Mouse (Mus musculus) liver, adult 2 months (tissue): ENCODE data around the gene Olfr1410. TPM values are rescaled to one million over a fixed set of nuclear protein-coding genes. Genes with fewer than 3 reads are reported as not detected.

Experiments used
- DNase-seq: peaks from one replicate; pipeline ENCODE4 v3.0.0-alpha.2; 2011; ENCODE audit warnings: low read depth, low spot score; ENCODE audit errors: extremely low read depth
- H3K27ac ChIP-seq: fragments of 200-500 bp; replicated peaks from 2 replicates; pipeline ENCODE4 v1.5.1; 2012; ENCODE audit warnings: low read depth, mild to moderate bottlenecking, control low read depth, inconsistent platforms, low read length; ENCODE audit not compliant: insufficient read depth
- H3K27me3 ChIP-seq: fragments of 200-500 bp; 2 replicates; pipeline ENCODE4 v1.6.1; 2012; ENCODE audit warnings: mild to moderate bottlenecking, moderate library complexity, low read length, inconsistent platforms; ENCODE audit not compliant: control insufficient read depth, insufficient read depth
- H3K36me3 ChIP-seq: fragments of 200-500 bp; 2 replicates; pipeline ENCODE4 v1.6.1; 2012; ENCODE audit warnings: low read length, inconsistent platforms; ENCODE audit not compliant: control insufficient read depth, insufficient read depth
- H3K4me1 ChIP-seq: fragments of 200-500 bp; 2 replicates; pipeline ENCODE4 v1.6.1; 2011; ENCODE audit warnings: low read length; ENCODE audit not compliant: control insufficient read depth, insufficient read depth
- H3K4me3 ChIP-seq: fragments of 200-500 bp; 2 replicates; pipeline ENCODE4 v1.5.1; 2011; ENCODE audit warnings: low read depth, mild to moderate bottlenecking, control low read depth, low read length, moderate library complexity; ENCODE audit not compliant: insufficient read depth
- H3K79me2 ChIP-seq: fragments of 200-500 bp; 2 replicates; pipeline ENCODE4 v1.6.1; 2012; ENCODE audit warnings: inconsistent platforms, mild to moderate bottlenecking, low read length, moderate library complexity; ENCODE audit not compliant: control insufficient read depth, insufficient read depth
- H3K9ac ChIP-seq: fragments of 200-500 bp; 2 replicates; pipeline ENCODE4 v1.6.1; 2012; ENCODE audit warnings: low read depth, mild to moderate bottlenecking, control low read depth, inconsistent platforms, low read length
- CTCF ChIP-seq: fragments of 200-500 bp; IDR thresholded peaks from 2 replicates; pipeline ENCODE4 v1.5.1; 2011; ENCODE audit warnings: low read depth, low read length, control low read depth
- POLR2A ChIP-seq: fragments of 200-500 bp; IDR thresholded peaks from 2 replicates; pipeline ENCODE4 v1.6.1; 2011; ENCODE audit warnings: low read length, control low read depth; ENCODE audit not compliant: insufficient read depth; ENCODE audit errors: extremely low read depth
- WGBS: fragments of 180-500 bp; shearing (Covaris S2); methylation state at CpG from one replicate; pipeline ENCODE4 v1.1.7; 2018; 5-methylcytosine and 5-hydroxymethylcytosine counted together
- polyA plus RNA-seq: library from polyadenylated mRNA; depleted of rRNA; stranded (reverse); fragments of >200 nt; gene quantifications from 2 replicates; pipeline ENCODE4 v1.2.3, GENCODE M21; 2012
- total RNA-seq: library from RNA; depleted of rRNA; stranded (reverse); fragments of >200 nt; gene quantifications from 2 replicates; pipeline ENCODE4 v1.2.3, GENCODE M21; 2014

The Olfr1410 gene
- total and polyA plus RNA-seq, 2 experiments, result not detected

GRCm38 (mm10) chr1:92628227-92628626, 22.6 kb downstream of the Olfr1410 start:
- H3K79me2 ChIP-seq, result no peaks in the 10 kb centered on the region
- H3K4me3 ChIP-seq, result no peak overlapping the region
- WGBS, result 59% methylated on average over 4 of the region's 4 CpGs
- H3K36me3 ChIP-seq, result no peaks in the 10 kb centered on the region
- H3K27ac ChIP-seq, result no peak overlapping the region
- TF ChIP-seq POLR2A (no peak), CTCF (no peak)
- no peak overlapping the region for H3K9ac ChIP-seq
- no peaks in the 10 kb centered on the region for H3K27me3 ChIP-seq
- no peak for DNase-seq
- H3K4me1 ChIP-seq, result no peaks in the 10 kb centered on the region

GRCm38 (mm10) chr1:92632196-92632595, 26.6 kb downstream of the Olfr1410 start:
- no peak for DNase-seq
- H3K4me3 ChIP-seq, result no peak overlapping the region
- no peaks in the 10 kb centered on the region for H3K4me1 ChIP-seq
- H3K9ac ChIP-seq, result no peak overlapping the region
- no peaks in the 10 kb centered on the region for H3K27me3 ChIP-seq
- H3K36me3 ChIP-seq, result no peaks in the 10 kb centered on the region; the same call in 1 of the 2 replicates
- TF ChIP-seq CTCF, result no peak
- TF ChIP-seq POLR2A, result no peak
- H3K79me2 ChIP-seq, result no peaks in the 10 kb centered on the region
- no peak overlapping the region for H3K27ac ChIP-seq
- WGBS, result 79% methylated on average over 5 of the region's 5 CpGs

- Histone ChIP-seq H3K9ac (no peak overlapping the region), H3K79me2 (no peaks in the 10 kb centered on the region), H3K4me3 (no peak overlapping the region), H3K36me3 (no peaks in the 10 kb centered on the region; the same call in 1 of the 2 replicates), H3K27ac (no peak overlapping the region), H3K4me1 (no peaks in the 10 kb centered on the region), H3K27me3 (no peaks in the 10 kb centered on the region)
- no peak for DNase-seq
- WGBS, result 61% methylated on average over 6 of the region's 6 CpGs
- TF ChIP-seq CTCF, result no peak
- TF ChIP-seq POLR2A, result no peak
These were observed 27.4 kb downstream of the Olfr1410 start for GRCm38 (mm10) chr1:92632948-92633347.

- Histone ChIP-seq H3K27me3 (no peaks in the 10 kb centered on the region), H3K4me3 (no peak overlapping the region), H3K9ac (no peak overlapping the region), H3K36me3 (no peaks in the 10 kb centered on the region; the same call in 1 of the 2 replicates), H3K27ac (no peak overlapping the region), H3K79me2 (no peaks in the 10 kb centered on the region), H3K4me1 (no peaks in the 10 kb centered on the region)
- no peak for DNase-seq
- TF ChIP-seq POLR2A (no peak), CTCF (no peak)
- 84% methylated on average over 8 of the region's 8 CpGs for WGBS
These were observed 28.1 kb downstream of the Olfr1410 start for GRCm38 (mm10) chr1:92633726-92634125.

GRCm38 (mm10) chr1:92634569-92634968, 29.0 kb downstream of the Olfr1410 start:
- Histone ChIP-seq H3K36me3 (no peaks in the 10 kb centered on the region; the same call in 1 of the 2 replicates), H3K27me3 (no peaks in the 10 kb centered on the region), H3K4me3 (no peak overlapping the region), H3K9ac (no peak overlapping the region), H3K4me1 (no peaks in the 10 kb centered on the region), H3K27ac (no peak overlapping the region), H3K79me2 (no peaks in the 10 kb centered on the region)
- 72% methylated on average over 1 of the region's 1 CpGs for WGBS
- no peak for TF ChIP-seq CTCF
- TF ChIP-seq POLR2A, result no peak
- DNase-seq, result no peak

- 87% methylated on average over 4 of the region's 4 CpGs for WGBS
- Histone ChIP-seq H3K79me2 (no peaks in the 10 kb centered on the region), H3K36me3 (no peaks in the 10 kb centered on the region; the same call in 1 of the 2 replicates), H3K27me3 (no peaks in the 10 kb centered on the region), H3K4me1 (no peaks in the 10 kb centered on the region), H3K9ac (no peak overlapping the region), H3K4me3 (no peak overlapping the region), H3K27ac (no peak overlapping the region)
- TF ChIP-seq CTCF (no peak), POLR2A (no peak)
- DNase-seq, result no peak
These were observed 29.5 kb downstream of the Olfr1410 start for GRCm38 (mm10) chr1:92634976-92635599.
